Mouse (Mus musculus): ENCODE measurements at regions not wholly inside any gene's neighbourhood (a gene's known extent, or its start where the extent isn't known, plus 50 kb on each side); places are given as distances from the start of the nearest gene placed in this dataset.

DNA sequence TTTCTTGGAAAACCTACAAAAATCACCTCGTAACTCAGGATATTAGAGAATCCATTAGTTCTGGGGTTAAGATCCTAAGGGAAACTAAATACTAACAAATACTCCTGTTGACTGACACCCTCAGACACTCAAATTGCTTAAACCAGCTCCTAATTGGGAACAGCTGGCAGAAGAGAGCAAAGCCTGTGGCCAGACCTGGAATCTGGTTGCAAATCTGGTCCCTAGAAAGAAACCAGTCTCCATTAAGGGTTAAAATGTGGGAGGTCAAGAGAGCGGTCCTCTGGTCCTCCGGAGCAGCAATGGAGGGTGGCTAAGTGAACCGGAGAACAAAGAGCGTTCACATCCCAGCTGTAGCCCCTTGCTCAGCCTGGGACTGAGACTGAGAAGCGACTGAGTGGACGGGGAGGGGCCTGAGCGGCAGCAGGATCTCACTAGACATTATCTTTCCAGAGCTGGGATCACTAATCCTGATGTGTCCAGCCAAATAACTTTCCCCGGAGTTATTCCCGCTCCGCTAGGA lies 51.4 kb upstream of the Ptgfrn start:
- Histone ChIP-seq H3K4me1 (peaks cover 17% of the 10 kb centered on the region), H3K4me2 (replicated peaks) (peak overlapping the region; percentile 30; the same call in 1 of the 2 replicates), H3K9ac (0 out of 2 replicates have a peak overlapping the region, but pooled peaks have one; percentile 1), H3K27ac (no peak overlapping the region), H3K9me3 (no peaks in the 10 kb centered on the region), H3K36me3 (no peaks in the 10 kb centered on the region), H3K4me3 (no peak overlapping the region), H3K27me3 (replicated peaks) (no peaks in the 10 kb centered on the region; the same call in 1 of the 2 replicates)
- 25% methylated on average over 11 of the region's 11 CpGs for WGBS
- ATAC-seq (ENCODE audit: low FRiP score, low read depth) = no peak

Data from neural tube, embryonic 12.5 days (tissue).